Mouse (Mus musculus) heart, embryonic 16.5 days (tissue): ENCODE measurements around the gene Eps8. TPM values are rescaled to one million over a fixed set of nuclear protein-coding genes. Genes with fewer than 3 reads are reported as not detected.

ENCODE experiments used
- ATAC-seq: fragments of 200-750 bp; cut with Nextera tagmentation; replicated peaks from 2 replicates; pipeline ENCODE4 v1.8.0; 2017; ENCODE audit warnings: moderate number of reproducible peaks; ENCODE audit not compliant: insufficient read depth, low FRiP score; ENCODE audit errors: extremely low read depth
- H3K27ac ChIP-seq: fragments of 300-500 bp; sonication (generic); 2 replicates; pipeline ENCODE4 v1.5.1; 2014; ENCODE audit warnings: mild to moderate bottlenecking, low read length, control low read depth, moderate library complexity
- H3K27me3 ChIP-seq: fragments of 300-500 bp; sonication (generic); 2 replicates; pipeline ENCODE4 v1.6.1; 2014; ENCODE audit warnings: low read length, mixed read lengths; ENCODE audit not compliant: control insufficient read depth, insufficient read depth
- H3K36me3 ChIP-seq: fragments of 300-500 bp; sonication (generic); 2 replicates; pipeline ENCODE4 v1.6.1; 2014; ENCODE audit not compliant: control insufficient read depth, insufficient read depth
- H3K4me1 ChIP-seq: fragments of 300-500 bp; sonication (generic); 2 replicates; pipeline ENCODE4 v1.6.1; 2014; ENCODE audit warnings: low read length, mixed read lengths; ENCODE audit not compliant: control insufficient read depth, insufficient read depth
- H3K4me2 ChIP-seq: fragments of 300-500 bp; sonication (generic); 2 replicates; pipeline ENCODE4 v1.6.1; 2014; ENCODE audit warnings: low read depth, mild to moderate bottlenecking, control low read depth, low read length
- H3K4me3 ChIP-seq: fragments of 300-500 bp; sonication (generic); 2 replicates; pipeline ENCODE4 v1.5.1; 2014; ENCODE audit warnings: mild to moderate bottlenecking, control low read depth, low read length
- H3K9ac ChIP-seq: fragments of 300-500 bp; sonication (generic); 2 replicates; pipeline ENCODE4 v1.6.1; 2014; ENCODE audit warnings: low read length, control low read depth
- H3K9me3 ChIP-seq: fragments of 300-500 bp; sonication (generic); replicated peaks from 2 replicates; pipeline ENCODE4 v1.6.1; 2016; ENCODE audit warnings: low read length; ENCODE audit not compliant: control insufficient read depth
- WGBS: fragments of 180-500 bp; shearing (Covaris S2); extraction: QIAGEN DNeasy Blood & Tissue Kit; methylation state at CpG from one replicate; pipeline ENCODE4 v1.1.7; 2014; 5-methylcytosine and 5-hydroxymethylcytosine counted together
- polyA plus RNA-seq: library from polyadenylated mRNA; unstranded; fragments of >200 nt; fragmentation: Nextera tagmentation; extraction: Ambion mirVana; gene quantifications from 2 replicates; pipeline ENCODE4 v1.2.1, GENCODE M21; 2015

Eps8 gene
- polyA plus RNA-seq, 1 experiment from 2014 or later = 36.7 TPM

DNA sequence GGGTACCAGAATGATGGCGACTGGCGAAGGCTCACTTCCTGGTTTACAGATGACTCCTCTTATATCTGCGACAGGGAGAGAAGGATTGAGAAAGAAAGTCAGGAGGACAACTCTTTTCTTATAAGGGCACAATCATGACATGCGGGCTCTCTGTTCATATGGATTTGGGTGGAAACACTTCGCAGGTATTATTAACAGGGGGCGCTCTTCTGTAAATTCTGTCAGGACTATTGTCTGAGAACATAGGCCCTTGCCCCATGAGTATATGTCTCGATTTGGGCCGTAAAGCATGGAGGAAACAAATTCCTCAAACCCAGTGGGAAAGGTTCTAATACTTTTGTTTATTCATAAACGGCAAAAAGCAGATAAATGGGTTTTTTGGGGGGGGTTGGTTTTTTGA is 16.1 kb upstream of the Eps8 start:
- Histone ChIP-seq H3K4me1 (no peaks in the 10 kb centered on the region), H3K4me3 (no peak overlapping the region), H3K9me3 (no peaks in the 10 kb centered on the region), H3K27ac (no peak overlapping the region), H3K27me3 (no peaks in the 10 kb centered on the region), H3K36me3 (no peaks in the 10 kb centered on the region), H3K9ac (no peak overlapping the region), H3K4me2 (no peak overlapping the region)
- ATAC-seq = no peak
- 92% methylated on average over 9 of the region's 9 CpGs for WGBS

DNA sequence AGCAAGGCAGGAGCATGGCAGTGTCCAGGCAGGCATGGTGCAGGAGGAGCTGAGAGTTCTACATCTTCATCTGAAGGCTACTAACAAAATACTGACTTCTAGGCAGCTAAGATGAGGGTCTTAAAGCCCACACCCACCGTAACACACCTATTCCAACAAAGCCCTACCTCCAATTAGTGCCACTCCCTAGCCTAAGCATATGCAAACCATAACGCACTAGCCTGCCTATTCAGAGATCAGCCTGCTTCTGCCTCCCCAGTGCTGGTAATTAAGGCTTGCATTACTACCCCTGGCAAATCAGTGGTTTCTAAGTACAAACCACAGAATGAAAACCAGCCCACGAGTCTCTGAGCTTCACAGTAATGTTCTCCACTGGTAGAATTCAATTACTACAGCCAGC is 15.2 kb upstream of the Eps8 start:
- no peaks in the 10 kb centered on the region for H3K36me3 ChIP-seq
- H3K9me3 ChIP-seq = no peaks in the 10 kb centered on the region
- no peaks in the 10 kb centered on the region for H3K27me3 ChIP-seq
- no peak overlapping the region for H3K9ac ChIP-seq
- ATAC-seq = no peak
- no peak overlapping the region for H3K27ac ChIP-seq
- no peak overlapping the region for H3K4me2 ChIP-seq
- H3K4me1 ChIP-seq = no peaks in the 10 kb centered on the region
- no peak overlapping the region for H3K4me3 ChIP-seq
- WGBS = 77% methylated on average over 3 of the region's 3 CpGs

GRCm38 (mm10) chr6:137669433-137669832 is 14.8 kb upstream of the Eps8 start:
- Histone ChIP-seq H3K4me3 (no peak overlapping the region), H3K4me2 (no peak overlapping the region), H3K9me3 (no peaks in the 10 kb centered on the region), H3K27ac (no peak overlapping the region), H3K36me3 (no peaks in the 10 kb centered on the region), H3K4me1 (no peaks in the 10 kb centered on the region), H3K27me3 (no peaks in the 10 kb centered on the region), H3K9ac (no peak overlapping the region)
- no peak for ATAC-seq
- 93% methylated on average over 1 of the region's 1 CpGs for WGBS

GRCm38 (mm10) chr6:137668331-137668730 is 13.7 kb upstream of the Eps8 start:
- H3K4me1 ChIP-seq = no peaks in the 10 kb centered on the region
- no peaks in the 10 kb centered on the region for H3K9me3 ChIP-seq
- no peak overlapping the region for H3K9ac ChIP-seq
- ATAC-seq = no peak
- H3K4me3 ChIP-seq = no peak overlapping the region
- no peak overlapping the region for H3K4me2 ChIP-seq
- WGBS = 65% methylated on average over 3 of the region's 3 CpGs
- no peaks in the 10 kb centered on the region for H3K27me3 ChIP-seq
- no peaks in the 10 kb centered on the region for H3K36me3 ChIP-seq
- no peak overlapping the region for H3K27ac ChIP-seq

GRCm38 (mm10) chr6:137667665-137668064 is 13.0 kb upstream of the Eps8 start:
- no peak for ATAC-seq
- no peaks in the 10 kb centered on the region for H3K27me3 ChIP-seq

GRCm38 (mm10) chr6:137664936-137665335 is 10.3 kb upstream of the Eps8 start:
- no peaks in the 10 kb centered on the region for H3K4me1 ChIP-seq
- H3K27me3 ChIP-seq = no peaks in the 10 kb centered on the region
- H3K4me2 ChIP-seq = no peak overlapping the region
- no peak overlapping the region for H3K4me3 ChIP-seq
- ATAC-seq = no peak
- H3K36me3 ChIP-seq = no peaks in the 10 kb centered on the region
- WGBS = 53% methylated on average over 3 of the region's 3 CpGs
- no peak overlapping the region for H3K9ac ChIP-seq
- no peak overlapping the region for H3K27ac ChIP-seq
- no peaks in the 10 kb centered on the region for H3K9me3 ChIP-seq

More at GRCm38 (mm10) chr6:137667665-137668064, 13.0 kb upstream of the Eps8 start:
- no peaks in the 10 kb centered on the region for H3K9me3 ChIP-seq
- no peak overlapping the region for H3K4me3 ChIP-seq
- no peak overlapping the region for H3K9ac ChIP-seq
- WGBS = 56% methylated on average over 3 of the region's 3 CpGs
- no peaks in the 10 kb centered on the region for H3K36me3 ChIP-seq
- H3K4me1 ChIP-seq = no peaks in the 10 kb centered on the region
- no peak overlapping the region for H3K4me2 ChIP-seq
- no peak overlapping the region for H3K27ac ChIP-seq

DNA sequence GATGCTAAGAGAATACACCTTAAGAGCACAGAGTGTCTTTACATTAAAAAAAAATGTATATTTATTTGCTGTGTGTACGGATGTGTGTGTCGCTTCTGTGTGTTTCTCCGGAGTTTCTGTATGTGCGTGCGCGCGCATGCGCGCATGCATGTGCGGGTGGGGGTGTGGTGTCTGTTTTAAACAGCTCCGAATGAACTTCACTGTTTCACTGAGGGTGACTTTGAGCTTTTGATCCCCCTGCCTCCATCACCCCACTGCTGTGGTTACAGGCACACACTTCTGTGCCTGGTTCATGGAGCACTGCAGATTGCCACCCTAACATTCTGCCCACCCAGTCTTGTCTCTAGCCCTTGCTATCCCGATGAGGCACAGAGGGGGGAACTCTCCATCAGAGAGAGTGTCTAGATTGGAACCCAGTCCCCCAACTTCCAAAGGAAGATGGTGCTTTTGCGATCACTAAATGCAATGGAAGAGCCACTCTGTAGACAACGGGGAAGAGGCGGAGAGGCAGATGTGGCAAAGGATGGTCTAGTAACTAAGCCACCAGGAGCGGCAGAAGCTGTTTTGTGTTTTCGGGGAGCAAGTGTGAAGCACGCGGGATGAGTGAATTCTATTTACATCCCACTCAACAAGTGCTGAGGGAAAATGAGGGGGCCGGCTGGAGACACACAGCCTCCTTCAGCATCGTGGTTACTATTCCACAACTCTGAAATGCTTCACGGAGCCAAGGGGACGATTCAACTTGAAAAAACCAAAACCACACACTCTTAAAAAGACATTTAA is 7.1 kb upstream of the Eps8 start:
- WGBS = 91% methylated on average over 23 of the region's 23 CpGs
- ATAC-seq = no peak
- H3K27ac ChIP-seq = no peak overlapping the region
- H3K4me2 ChIP-seq = no peak overlapping the region
- peaks cover 3% of the 10 kb centered on the region; the same call in 1 of the 2 replicates for H3K9me3 ChIP-seq
- no peak overlapping the region for H3K9ac ChIP-seq
- no peaks in the 10 kb centered on the region for H3K36me3 ChIP-seq
- H3K4me3 ChIP-seq = no peak overlapping the region
- no peaks in the 10 kb centered on the region for H3K4me1 ChIP-seq
- no peaks in the 10 kb centered on the region for H3K27me3 ChIP-seq

DNA sequence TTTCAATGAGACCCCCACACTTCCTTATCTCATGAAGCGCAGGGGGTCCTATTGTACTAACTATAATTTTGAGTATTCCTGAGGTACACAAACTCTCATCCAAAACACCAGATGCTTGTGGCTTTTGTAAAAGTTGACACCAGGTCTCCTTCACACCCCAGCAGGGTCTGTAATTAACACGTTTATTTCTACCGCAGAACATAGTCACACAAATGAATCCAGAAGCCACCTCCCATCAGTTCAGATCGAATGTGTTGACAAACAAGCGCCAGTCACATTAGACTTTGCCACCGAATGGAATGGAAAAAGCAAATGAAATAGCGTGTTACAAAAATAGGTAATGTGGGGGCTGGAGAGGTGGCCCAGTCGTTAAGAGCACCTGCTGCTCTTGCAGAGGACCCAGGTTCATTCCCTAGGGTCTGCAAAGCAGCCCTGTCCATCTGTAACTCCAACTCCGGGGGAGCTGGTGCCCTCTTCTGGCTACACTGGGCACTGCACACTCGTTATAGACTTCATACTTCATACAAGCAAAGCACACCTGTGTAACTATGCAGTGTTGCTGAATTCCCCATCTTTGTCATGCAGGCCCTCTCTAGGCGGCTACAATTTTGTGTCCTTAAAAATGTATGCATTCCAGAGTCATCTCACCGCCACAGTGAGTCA is 3.9 kb upstream of the Eps8 start:
- WGBS = 76% methylated on average over 12 of the region's 12 CpGs
- peaks cover 3% of the 10 kb centered on the region; the same call in 1 of the 2 replicates for H3K9me3 ChIP-seq
- H3K4me2 ChIP-seq = no peak overlapping the region
- H3K4me3 ChIP-seq = no peak overlapping the region
- H3K27ac ChIP-seq = no peak overlapping the region
- H3K36me3 ChIP-seq = no peaks in the 10 kb centered on the region
- no peaks in the 10 kb centered on the region for H3K4me1 ChIP-seq
- no peaks in the 10 kb centered on the region for H3K27me3 ChIP-seq
- no peak overlapping the region for H3K9ac ChIP-seq
- ATAC-seq = no peak

GRCm38 (mm10) chr6:137657203-137657602 is 2.5 kb upstream of the Eps8 start:
- no peak overlapping the region for H3K9ac ChIP-seq
- no peaks in the 10 kb centered on the region for H3K36me3 ChIP-seq
- H3K4me2 ChIP-seq = no peak overlapping the region
- no peaks in the 10 kb centered on the region for H3K27me3 ChIP-seq
- no peak overlapping the region for H3K27ac ChIP-seq
- ATAC-seq = no peak
- H3K4me1 ChIP-seq = no peaks in the 10 kb centered on the region
- peaks cover 3% of the 10 kb centered on the region; the same call in 1 of the 2 replicates for H3K9me3 ChIP-seq
- H3K4me3 ChIP-seq = no peak overlapping the region
- whole genome bisulfite sequencing = 85% methylated on average over 6 of the region's 6 CpGs
